Mouse (Mus musculus) embryonic facial prominence, embryonic 10.5 days (tissue): ENCODE data around the gene Elof1. TPM values are rescaled to one million over a fixed set of nuclear protein-coding genes. Genes with fewer than 3 reads are reported as not detected.
"Not testable (repeated sequence)": the region's sequence is repeated elsewhere in the genome, so short reads cannot be mapped to it uniquely, and the experiment has no call there.

Source experiments
- DNase-seq: peaks from one replicate; pipeline ENCODE4 v3.0.0-alpha.2; 2017; ENCODE audit warnings: low spot score
- H3K27ac ChIP-seq: fragments of 300-500 bp; sonication (generic); replicated peaks from 2 replicates; pipeline ENCODE4 v1.5.1; 2016; ENCODE audit warnings: mild to moderate bottlenecking
- H3K27me3 ChIP-seq: fragments of 300-500 bp; sonication (generic); replicated peaks from 2 replicates; pipeline ENCODE4 v1.6.1; 2016; ENCODE audit warnings: low read depth, mild to moderate bottlenecking; ENCODE audit not compliant: poor library complexity, severe bottlenecking
- H3K36me3 ChIP-seq: fragments of 300-500 bp; sonication (generic); replicated peaks from 2 replicates; pipeline ENCODE4 v1.6.1; 2016; ENCODE audit warnings: mild to moderate bottlenecking, moderate library complexity
- H3K4me1 ChIP-seq: fragments of 300-500 bp; sonication (generic); 2 replicates; pipeline ENCODE4 v1.6.1; 2016
- H3K4me3 ChIP-seq: fragments of 300-500 bp; sonication (generic); 2 replicates; pipeline ENCODE4 v1.5.1; 2016; ENCODE audit warnings: mild to moderate bottlenecking, moderate library complexity
- H3K9me3 ChIP-seq: fragments of 300-500 bp; sonication (generic); 2 replicates; pipeline ENCODE4 v1.6.1; 2016; ENCODE audit warnings: mild to moderate bottlenecking
- WGBS: fragments of 180-500 bp; shearing (Covaris S2); methylation state at CpG from one replicate; pipeline ENCODE4 v1.1.7; 2016; 5-methylcytosine and 5-hydroxymethylcytosine counted together
- microRNA-seq: library from miRNA; unstranded; fragments of <30 nt; microRNA quantifications from one replicate; pipeline ENCODE4, GENCODE M21; 2017
- polyA plus RNA-seq: library from polyadenylated mRNA; unstranded; fragments of >200 nt; fragmentation: Nextera tagmentation; extraction: Ambion mirVana; gene quantifications from 2 replicates; pipeline ENCODE4 v1.2.1, GENCODE M21; 2016

Elof1 gene
- polyA plus RNA-seq, 1 experiment from 2014 or later = 241 TPM

GRCm38 (mm10) chr9:22076223-22076622 is 40.7 kb downstream of the Elof1 start:
- no peaks in the 10 kb centered on the region for H3K9me3 ChIP-seq
- DNase-seq = no peak
- H3K4me3 ChIP-seq = no peak overlapping the region
- H3K27me3 ChIP-seq = no peaks in the 10 kb centered on the region
- H3K4me1 ChIP-seq = peaks cover 6% of the 10 kb centered on the region; the same call in 1 of the 2 replicates
- H3K36me3 ChIP-seq = peaks cover 56% of the 10 kb centered on the region
- WGBS = 94% methylated on average over 23 of the region's 23 CpGs
- H3K27ac ChIP-seq = no peak overlapping the region

DNA sequence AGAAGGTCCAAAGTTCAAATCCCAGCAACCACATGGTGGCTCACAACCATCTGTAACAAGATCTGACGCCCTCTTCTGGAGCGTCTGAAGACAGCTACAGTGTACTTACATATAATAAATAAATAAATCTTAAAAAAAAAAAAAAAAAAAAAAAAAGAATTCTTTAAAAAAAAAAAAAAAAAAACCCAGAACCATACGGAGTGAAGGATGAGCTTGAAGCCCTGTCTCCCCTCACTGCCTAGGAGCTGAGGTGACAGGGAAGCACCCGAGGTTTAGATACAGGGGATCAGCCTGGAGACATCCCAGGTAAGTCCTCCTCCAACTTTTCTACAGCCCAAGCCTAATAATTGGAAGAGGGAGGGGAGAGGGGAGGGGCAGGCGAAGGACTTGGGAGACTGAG is 41.2 kb downstream of the Elof1 start:
- H3K9me3 ChIP-seq, H3K4me1 ChIP-seq, H3K4me3 ChIP-seq, H3K27me3 ChIP-seq, H3K27ac ChIP-seq, DNase-seq: not testable (repeated sequence)
- 82% methylated on average over 5 of the region's 5 CpGs for WGBS
- peaks cover 56% of the 10 kb centered on the region for H3K36me3 ChIP-seq

GRCm38 (mm10) chr9:22072276-22072675 is 44.7 kb downstream of the Elof1 start:
- Histone ChIP-seq H3K36me3 (peaks cover 66% of the 10 kb centered on the region), H3K4me1 (peaks cover 18% of the 10 kb centered on the region), H3K27ac (no peak overlapping the region), H3K27me3 (no peaks in the 10 kb centered on the region), H3K4me3 (0 out of 2 replicates have a peak overlapping the region, but pooled peaks have one; percentile 13), H3K9me3 (no peaks in the 10 kb centered on the region)
- DNase-seq = no peak
- WGBS = 92% methylated on average over 4 of the region's 4 CpGs

DNA sequence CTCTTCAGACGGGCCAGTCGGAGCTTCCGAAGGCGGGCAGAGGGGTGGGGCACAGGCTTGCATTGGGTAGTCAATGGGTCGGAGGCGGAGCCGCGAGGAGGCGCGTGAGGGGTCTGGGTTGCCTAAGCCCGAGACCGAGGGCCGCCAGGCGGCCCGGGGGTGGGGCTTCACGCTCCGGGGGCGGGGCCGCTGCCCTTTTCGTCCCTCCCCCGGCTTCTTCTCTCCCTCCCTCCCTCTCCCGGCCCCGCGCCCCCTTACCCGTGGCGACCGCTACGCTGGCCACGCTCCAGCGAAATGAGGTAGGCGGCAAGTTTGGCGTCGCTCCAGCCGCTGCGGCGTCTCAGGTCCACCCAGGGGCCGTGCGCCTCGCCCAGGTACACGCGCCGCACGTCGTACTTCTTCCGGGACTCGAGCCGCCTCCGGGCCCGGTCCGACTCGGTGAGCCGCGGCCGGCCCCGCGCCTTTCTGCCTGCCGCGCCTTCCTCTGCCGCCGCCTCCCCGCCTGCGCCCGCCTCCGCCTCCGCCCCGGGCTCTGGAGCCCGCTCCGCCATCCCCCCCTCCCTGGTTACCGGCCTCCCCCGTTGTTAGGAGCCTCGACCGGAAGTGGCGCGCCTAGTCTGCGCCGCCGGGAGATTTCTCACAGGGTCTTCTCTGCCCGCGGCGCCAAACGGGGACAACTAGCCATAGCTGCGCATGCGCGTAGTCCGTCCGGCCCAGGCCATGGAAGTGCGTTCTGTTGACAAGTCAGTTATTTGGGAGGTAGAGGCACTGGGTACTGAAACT is 46.0 kb downstream of the Elof1 start, which contains the start of the genes Gm49318 and Zfp653:
Gene Gm49318 (minus strand): TSS at position 469 of the 783 bp plus-strand sequence.
Gene Zfp653 (minus strand): TSS at position 586 of the 783 bp plus-strand sequence.
- Histone ChIP-seq H3K27me3 (no peaks in the 10 kb centered on the region), H3K27ac (peak within 1 kb of the TSS; percentile 99), H3K4me1 (peaks cover 18% of the 10 kb centered on the region), H3K36me3 (peaks cover 67% of the 10 kb centered on the region), H3K4me3 (peak within 1 kb of the TSS; percentile 92), H3K9me3 (no peaks in the 10 kb centered on the region)
- DNase-seq = peak; percentile 98
- under 1% methylated on average over 87 of the region's 87 CpGs for whole genome bisulfite sequencing

GRCm38 (mm10) chr9:22069881-22070553 is 47.0 kb downstream of the Elof1 start:
- no peaks in the 10 kb centered on the region for H3K9me3 ChIP-seq
- 76% methylated on average over 4 of the region's 4 CpGs for WGBS
- peaks cover 18% of the 10 kb centered on the region for H3K4me1 ChIP-seq
- H3K27ac ChIP-seq = peak overlapping the region; percentile 99; the same call in 1 of the 2 replicates
- H3K27me3 ChIP-seq = no peaks in the 10 kb centered on the region
- H3K36me3 ChIP-seq = peaks cover 73% of the 10 kb centered on the region
- H3K4me3 ChIP-seq = peak overlapping the region; percentile 92
- DNase-seq = no peak

DNA sequence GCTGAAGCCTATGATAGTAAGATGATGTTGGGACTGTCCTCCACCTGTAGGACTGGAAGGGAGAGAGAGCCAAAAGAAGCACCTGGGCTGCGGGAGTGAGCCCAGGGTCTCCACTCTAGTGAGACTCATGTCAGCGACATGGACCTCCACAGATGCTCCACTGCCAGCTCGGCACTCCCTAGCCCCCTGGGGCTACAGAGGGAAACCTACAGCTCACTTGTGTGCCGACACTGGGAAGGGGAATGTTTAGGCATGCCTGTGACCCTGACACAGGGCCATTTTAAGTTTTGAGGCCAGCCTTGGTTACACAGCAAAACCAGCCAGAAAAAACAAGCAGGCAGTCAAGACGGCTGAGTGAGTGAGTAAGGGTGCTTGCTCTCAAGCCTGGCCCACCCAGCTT is 49.8 kb downstream of the Elof1 start:
- H3K27ac ChIP-seq = no peak overlapping the region
- no peaks in the 10 kb centered on the region for H3K27me3 ChIP-seq
- peaks cover 75% of the 10 kb centered on the region for H3K36me3 ChIP-seq
- DNase-seq = no peak
- no peak overlapping the region for H3K4me3 ChIP-seq
- no peaks in the 10 kb centered on the region for H3K9me3 ChIP-seq
- WGBS = 78% methylated on average over 5 of the region's 5 CpGs
- H3K4me1 ChIP-seq = peaks cover 18% of the 10 kb centered on the region

GRCm38 (mm10) chr9:22066433-22066832 is 50.5 kb downstream of the Elof1 start:
- Histone ChIP-seq H3K27ac (no peak overlapping the region), H3K4me3 (no peak overlapping the region), H3K4me1 (peaks cover 14% of the 10 kb centered on the region), H3K9me3 (no peaks in the 10 kb centered on the region), H3K27me3 (no peaks in the 10 kb centered on the region), H3K36me3 (peaks cover 82% of the 10 kb centered on the region)
- peak; percentile 58 for DNase-seq
- WGBS = 77% methylated on average over 3 of the region's 3 CpGs

- H3K27ac ChIP-seq = no peak overlapping the region
- no peaks in the 10 kb centered on the region for H3K27me3 ChIP-seq
- no peak overlapping the region for H3K4me3 ChIP-seq
- H3K9me3 ChIP-seq = no peaks in the 10 kb centered on the region
- DNase-seq = no peak
- peaks cover 89% of the 10 kb centered on the region for H3K36me3 ChIP-seq
- H3K4me1 ChIP-seq = peaks cover 10% of the 10 kb centered on the region
- 96% methylated on average over 11 of the region's 11 CpGs for WGBS
These were observed 51.3 kb downstream of the Elof1 start for GRCm38 (mm10) chr9:22065642-22066041.

- 89% methylated on average over 3 of the region's 3 CpGs for WGBS
- H3K36me3 ChIP-seq = peaks cover 91% of the 10 kb centered on the region
These were observed 52.6 kb downstream of the Elof1 start for GRCm38 (mm10) chr9:22064341-22064740.

More at GRCm38 (mm10) chr9:22064341-22064740, 52.6 kb downstream of the Elof1 start:
- H3K4me3 ChIP-seq = no peak overlapping the region
- H3K27me3 ChIP-seq = no peaks in the 10 kb centered on the region
- no peak for DNase-seq
- H3K9me3 ChIP-seq = no peaks in the 10 kb centered on the region
- H3K4me1 ChIP-seq = no peaks in the 10 kb centered on the region
- H3K27ac ChIP-seq = no peak overlapping the region

Small RNA genes lying within 50 kb of the gene (microRNA-seq; reads per million reads assigned to microRNA genes)
- not detected for gene Mir7084

Other genes with a start within 250 kb of the Elof1 start
- 5.4 and 6.9 TPM in 2 replicates for gene Rab3d, start 199.0 kb downstream of the Elof1 start, polyA plus RNA-seq
- 3.3 and 3.5 TPM in 2 replicates for gene Ccdc159, start 189.7 kb downstream of the Elof1 start, polyA plus RNA-seq
- 31.1 and 33.1 TPM in 2 replicates for gene Tmem205, start 189.6 kb downstream of the Elof1 start, polyA plus RNA-seq
- gene Plppr2, start 180.1 kb downstream of the Elof1 start, polyA plus RNA-seq = 9.5 and 9.6 TPM in 2 replicates
- gene Swsap1, start 161.4 kb downstream of the Elof1 start, polyA plus RNA-seq = 7.1 and 8.0 TPM in 2 replicates
- gene Epor, start 153.7 kb downstream of the Elof1 start, polyA plus RNA-seq = 7.9 and 8.6 TPM in 2 replicates
- 4.0 and 5.6 TPM in 2 replicates for gene Rgl3, start 127.7 kb downstream of the Elof1 start, polyA plus RNA-seq
- gene Ccdc151, start 114.5 kb downstream of the Elof1 start, polyA plus RNA-seq = 3.8 and 4.0 TPM in 2 replicates
- 107 and 115 TPM in 2 replicates for gene Prkcsh, start 114.4 kb downstream of the Elof1 start, polyA plus RNA-seq
- gene Elavl3, start 65.1 kb downstream of the Elof1 start, polyA plus RNA-seq = 8.2 and 10.1 TPM in 2 replicates
- not detected in 2 replicates for gene Gm49318, start 45.9 kb downstream of the Elof1 start, polyA plus RNA-seq
- gene Zfp653, start 45.8 kb downstream of the Elof1 start, polyA plus RNA-seq = 9.1 and 10.2 TPM in 2 replicates
- gene Ecsit, start 31.7 kb downstream of the Elof1 start, polyA plus RNA-seq = 38.6 and 41.7 TPM in 2 replicates
- 1.3 and 3.1 TPM in 2 replicates for gene Cnn1, start 18.0 kb downstream of the Elof1 start, polyA plus RNA-seq
- 16.6 and 17.5 TPM in 2 replicates for gene Acp5, start 18.5 kb upstream of the Elof1 start, polyA plus RNA-seq
- gene Pigyl, start 39.7 kb upstream of the Elof1 start, polyA plus RNA-seq = 45.1 and 48.2 TPM in 2 replicates
- gene Zfp872, start 70.9 kb upstream of the Elof1 start, polyA plus RNA-seq = 0.24 and 0.26 TPM in 2 replicates
- gene Zfp809, start 108.5 kb upstream of the Elof1 start, polyA plus RNA-seq = 11.2 and 12.7 TPM in 2 replicates
- 8.3 and 9.3 TPM in 2 replicates for gene Zfp599, start 142.7 kb upstream of the Elof1 start, polyA plus RNA-seq
- gene Zfp810, start 190.5 kb upstream of the Elof1 start, polyA plus RNA-seq = 26.3 and 29.7 TPM in 2 replicates